Mouse (Mus musculus): ENCODE results near the gene Dlg1. TPM values are rescaled to one million over a fixed set of nuclear protein-coding genes. Genes with fewer than 3 reads are reported as not detected.
"Not testable (repeated sequence)": the region's sequence is repeated elsewhere in the genome, so short reads cannot be mapped to it uniquely, and the experiment has no call there.

The Dlg1 gene
- polyA plus RNA-seq, 1 experiment from 2014 or later: 28.5 TPM

GRCm38 (mm10) chr16:31724818-31725217, 61.6 kb downstream of the Dlg1 start:
- WGBS: 90% methylated on average over 4 of the region's 4 CpGs
- H3K27ac ChIP-seq (ENCODE audit: low read depth): no peak overlapping the region
- H3K4me2 ChIP-seq (ENCODE audit: low read length): no peak overlapping the region
- H3K4me1 ChIP-seq (replicated peaks; ENCODE audit: control insufficient read depth, insufficient read depth, low read length): no peaks in the 10 kb centered on the region
- no peak overlapping the region for H3K9ac ChIP-seq (ENCODE audit: low read length)
- no peaks in the 10 kb centered on the region for H3K36me3 ChIP-seq (ENCODE audit: control insufficient read depth, insufficient read depth, low read length)
- H3K27me3 ChIP-seq (replicated peaks; ENCODE audit: control insufficient read depth, insufficient read depth, low read length): no peaks in the 10 kb centered on the region
- no peaks in the 10 kb centered on the region for H3K9me3 ChIP-seq (ENCODE audit: control insufficient read depth, low read length)
- no peak for ATAC-seq (replicated peaks; ENCODE audit: low FRiP score, low TSS enrichment, low read depth)
- H3K4me3 ChIP-seq (ENCODE audit: low read depth, low read length): no peak overlapping the region
- DNase-seq (ENCODE audit: low spot score): no peak

- not testable (repeated sequence) for H3K36me3 ChIP-seq (ENCODE audit: control insufficient read depth, insufficient read depth, low read length); H3K9me3 ChIP-seq (ENCODE audit: control insufficient read depth, low read length); H3K4me2 ChIP-seq (ENCODE audit: low read length); DNase-seq (ENCODE audit: low spot score); H3K4me1 ChIP-seq (replicated peaks; ENCODE audit: control insufficient read depth, insufficient read depth, low read length); H3K27ac ChIP-seq (ENCODE audit: low read depth); H3K27me3 ChIP-seq (replicated peaks; ENCODE audit: control insufficient read depth, insufficient read depth, low read length); ATAC-seq (replicated peaks; ENCODE audit: low FRiP score, low TSS enrichment, low read depth); H3K4me3 ChIP-seq (ENCODE audit: low read depth, low read length); H3K9ac ChIP-seq (ENCODE audit: low read length)
- 100% methylated on average over 1 of the region's 1 CpGs for WGBS
Observed at GRCm38 (mm10) chr16:31730971-31731370, 67.7 kb downstream of the Dlg1 start.

- no peak overlapping the region for H3K27ac ChIP-seq (ENCODE audit: low read depth)
- H3K27me3 ChIP-seq (replicated peaks; ENCODE audit: control insufficient read depth, insufficient read depth, low read length): no peaks in the 10 kb centered on the region
- 79% methylated on average over 4 of the region's 4 CpGs for WGBS
- no peaks in the 10 kb centered on the region for H3K9me3 ChIP-seq (ENCODE audit: control insufficient read depth, low read length)
- ATAC-seq (replicated peaks; ENCODE audit: low FRiP score, low TSS enrichment, low read depth) (no peak), DNase-seq (ENCODE audit: low spot score) (no peak)
- no peak overlapping the region for H3K9ac ChIP-seq (ENCODE audit: low read length)
- no peak overlapping the region for H3K4me3 ChIP-seq (ENCODE audit: low read depth, low read length)
- peaks cover 9% of the 10 kb centered on the region; the same call in 1 of the 2 replicates for H3K4me1 ChIP-seq (replicated peaks; ENCODE audit: control insufficient read depth, insufficient read depth, low read length)
- no peaks in the 10 kb centered on the region for H3K36me3 ChIP-seq (ENCODE audit: control insufficient read depth, insufficient read depth, low read length)
- no peak overlapping the region for H3K4me2 ChIP-seq (ENCODE audit: low read length)
Observed at GRCm38 (mm10) chr16:31737081-31737480, 73.8 kb downstream of the Dlg1 start.

- H3K36me3 ChIP-seq (ENCODE audit: control insufficient read depth, insufficient read depth, low read length): no peaks in the 10 kb centered on the region
- 25% methylated on average over 3 of the region's 3 CpGs for whole genome bisulfite sequencing
- ATAC-seq (replicated peaks; ENCODE audit: low FRiP score, low TSS enrichment, low read depth): no peak
Observed at GRCm38 (mm10) chr16:31737761-31738160, 74.5 kb downstream of the Dlg1 start.

GRCm38 (mm10) chr16:31740271-31740670, 77.0 kb downstream of the Dlg1 start:
- WGBS: 58% methylated on average over 8 of the region's 8 CpGs

More at GRCm38 (mm10) chr16:31737761-31738160, 74.5 kb downstream of the Dlg1 start:
- Histone ChIP-seq H3K4me1 (replicated peaks; ENCODE audit: control insufficient read depth, insufficient read depth, low read length) (peaks cover 9% of the 10 kb centered on the region; the same call in 1 of the 2 replicates), H3K9me3 (ENCODE audit: control insufficient read depth, low read length) (no peaks in the 10 kb centered on the region), H3K4me3 (ENCODE audit: low read depth, low read length) (no peak overlapping the region), H3K4me2 (ENCODE audit: low read length) (no peak overlapping the region), H3K9ac (ENCODE audit: low read length) (no peak overlapping the region), H3K27ac (ENCODE audit: low read depth) (no peak overlapping the region), H3K27me3 (replicated peaks; ENCODE audit: control insufficient read depth, insufficient read depth, low read length) (no peaks in the 10 kb centered on the region)
- no peak for DNase-seq (ENCODE audit: low spot score)

GRCm38 (mm10) chr16:31740704-31741103, 77.5 kb downstream of the Dlg1 start:
- ATAC-seq (replicated peaks; ENCODE audit: low FRiP score, low TSS enrichment, low read depth): no peak

More at GRCm38 (mm10) chr16:31740271-31740670, 77.0 kb downstream of the Dlg1 start:
- Histone ChIP-seq H3K36me3 (ENCODE audit: control insufficient read depth, insufficient read depth, low read length) (no peaks in the 10 kb centered on the region), H3K27ac (ENCODE audit: low read depth) (no peak overlapping the region), H3K4me2 (ENCODE audit: low read length) (no peak overlapping the region), H3K4me3 (ENCODE audit: low read depth, low read length) (no peak overlapping the region), H3K4me1 (replicated peaks; ENCODE audit: control insufficient read depth, insufficient read depth, low read length) (peaks cover 9% of the 10 kb centered on the region; the same call in 1 of the 2 replicates), H3K9ac (ENCODE audit: low read length) (no peak overlapping the region), H3K9me3 (ENCODE audit: control insufficient read depth, low read length) (peaks cover 5% of the 10 kb centered on the region; the same call in 1 of the 2 replicates), H3K27me3 (replicated peaks; ENCODE audit: control insufficient read depth, insufficient read depth, low read length) (no peaks in the 10 kb centered on the region)
- ATAC-seq (replicated peaks; ENCODE audit: low FRiP score, low TSS enrichment, low read depth): no peak
- no peak for DNase-seq (ENCODE audit: low spot score)

GRCm38 (mm10) chr16:31750526-31750925, 87.3 kb downstream of the Dlg1 start:
- H3K27ac ChIP-seq (ENCODE audit: low read depth): no peak overlapping the region
- H3K4me3 ChIP-seq (ENCODE audit: low read depth, low read length): no peak overlapping the region
- no peak overlapping the region for H3K9ac ChIP-seq (ENCODE audit: low read length)
- ATAC-seq (replicated peaks; ENCODE audit: low FRiP score, low TSS enrichment, low read depth) (no peak), DNase-seq (ENCODE audit: low spot score) (no peak)
- no peaks in the 10 kb centered on the region for H3K4me1 ChIP-seq (replicated peaks; ENCODE audit: control insufficient read depth, insufficient read depth, low read length)
- no peaks in the 10 kb centered on the region for H3K9me3 ChIP-seq (ENCODE audit: control insufficient read depth, low read length)
- H3K27me3 ChIP-seq (replicated peaks; ENCODE audit: control insufficient read depth, insufficient read depth, low read length): no peaks in the 10 kb centered on the region
- 89% methylated on average over 1 of the region's 1 CpGs for WGBS
- H3K4me2 ChIP-seq (ENCODE audit: low read length): no peak overlapping the region
- no peaks in the 10 kb centered on the region for H3K36me3 ChIP-seq (ENCODE audit: control insufficient read depth, insufficient read depth, low read length)

More at GRCm38 (mm10) chr16:31740704-31741103, 77.5 kb downstream of the Dlg1 start:
- H3K27ac ChIP-seq (ENCODE audit: low read depth): no peak overlapping the region
- no peaks in the 10 kb centered on the region for H3K36me3 ChIP-seq (ENCODE audit: control insufficient read depth, insufficient read depth, low read length)
- H3K9me3 ChIP-seq (ENCODE audit: control insufficient read depth, low read length): peaks cover 5% of the 10 kb centered on the region; the same call in 1 of the 2 replicates
- H3K4me1 ChIP-seq (replicated peaks; ENCODE audit: control insufficient read depth, insufficient read depth, low read length): peaks cover 9% of the 10 kb centered on the region; the same call in 1 of the 2 replicates
- no peak overlapping the region for H3K9ac ChIP-seq (ENCODE audit: low read length)
- WGBS: 68% methylated on average over 5 of the region's 5 CpGs
- DNase-seq (ENCODE audit: low spot score): no peak
- H3K27me3 ChIP-seq (replicated peaks; ENCODE audit: control insufficient read depth, insufficient read depth, low read length): no peaks in the 10 kb centered on the region
- no peak overlapping the region for H3K4me3 ChIP-seq (ENCODE audit: low read depth, low read length)
- H3K4me2 ChIP-seq (ENCODE audit: low read length): no peak overlapping the region

GRCm38 (mm10) chr16:31754172-31755025, 91.2 kb downstream of the Dlg1 start:
- Histone ChIP-seq H3K36me3 (ENCODE audit: control insufficient read depth, insufficient read depth, low read length) (no peaks in the 10 kb centered on the region), H3K4me1 (replicated peaks; ENCODE audit: control insufficient read depth, insufficient read depth, low read length) (no peaks in the 10 kb centered on the region), H3K27ac (ENCODE audit: low read depth) (no peak overlapping the region), H3K4me2 (ENCODE audit: low read length) (no peak overlapping the region), H3K4me3 (ENCODE audit: low read depth, low read length) (no peak overlapping the region), H3K9me3 (ENCODE audit: control insufficient read depth, low read length) (no peaks in the 10 kb centered on the region), H3K9ac (ENCODE audit: low read length) (no peak overlapping the region), H3K27me3 (replicated peaks; ENCODE audit: control insufficient read depth, insufficient read depth, low read length) (no peaks in the 10 kb centered on the region)
- ATAC-seq (replicated peaks; ENCODE audit: low FRiP score, low TSS enrichment, low read depth): no peak
- DNase-seq (ENCODE audit: low spot score): no peak
- WGBS: 66% methylated on average over 19 of the region's 19 CpGs
